Mouse (Mus musculus): ENCODE data around the gene Lrrc71. TPM values are rescaled to one million over a fixed set of nuclear protein-coding genes. Genes with fewer than 3 reads are reported as not detected.

Gene Lrrc71
- polyA plus RNA-seq, 1 experiment = 0.01 TPM

DNA sequence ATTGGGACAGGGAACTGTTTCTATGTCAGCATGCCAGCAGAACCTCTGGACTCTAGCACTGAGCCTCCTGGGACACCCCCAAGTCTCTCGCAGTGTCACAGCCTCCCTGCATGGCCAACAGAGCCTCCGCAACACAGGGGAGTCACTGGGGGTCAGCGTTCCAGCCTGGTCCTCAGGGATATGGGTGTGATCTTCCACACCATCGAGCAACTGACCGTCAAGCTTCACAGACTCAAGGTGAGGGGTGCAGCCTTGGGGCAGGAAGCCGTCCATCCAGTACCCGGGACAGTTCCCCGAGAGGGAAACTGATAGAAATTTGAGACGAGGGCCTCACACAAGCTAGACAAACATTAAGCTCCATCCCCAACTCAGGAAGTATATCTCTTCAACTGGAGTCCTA lies 13.1 kb downstream of the Lrrc71 start:
- H3K4me2 ChIP-seq (ENCODE audit: low read depth) = no peak overlapping the region
- no peak overlapping the region for H3ac ChIP-seq (ENCODE audit: control insufficient read depth, insufficient read length)
- H3K4me3 ChIP-seq = no peak overlapping the region
- TF ChIP-seq REST (IDR thresholded peaks at IDR 0.05; ENCODE audit: insufficient read depth, insufficient read length) (no peak), MYOD1 (IDR thresholded peaks at IDR 0.05; ENCODE audit: control insufficient read depth in 1 of 3, insufficient read length in 2 of 3, low read depth in 2 of 3) (no peak), USF1 (IDR thresholded peaks at IDR 0.05; ENCODE audit: low read depth) (no peak), MAX (IDR thresholded peaks at IDR 0.05; ENCODE audit: low read depth) (no peak), POLR2AphosphoS2 (IDR thresholded peaks at IDR 0.05; ENCODE audit: insufficient read length, low read depth) (no peak), TCF3 (IDR thresholded peaks at IDR 0.05; ENCODE audit: insufficient read length, low read depth) (no peak), E2F4 (IDR thresholded peaks at IDR 0.05; ENCODE audit: insufficient read depth) (no peak)
- H3K27me3 ChIP-seq (ENCODE audit: control insufficient read depth, insufficient read depth, insufficient read length) = no peaks in the 10 kb centered on the region
- no peaks in the 10 kb centered on the region for H3K36me3 ChIP-seq (ENCODE audit: control insufficient read depth, insufficient read depth)
- H3K79me2 ChIP-seq (ENCODE audit: control insufficient read depth, insufficient read depth) = no peaks in the 10 kb centered on the region

- no peak overlapping the region for H3K4me2 ChIP-seq (ENCODE audit: low read depth)
- no peaks in the 10 kb centered on the region for H3K27me3 ChIP-seq (ENCODE audit: control insufficient read depth, insufficient read depth, insufficient read length)
- H3K79me2 ChIP-seq (ENCODE audit: control insufficient read depth, insufficient read depth) = no peaks in the 10 kb centered on the region
- TF ChIP-seq TCF3 (IDR thresholded peaks at IDR 0.05; ENCODE audit: insufficient read length, low read depth) (no peak), SRF (IDR thresholded peaks at IDR 0.05; ENCODE audit: control insufficient read depth, insufficient read length, low read depth) (no peak), REST (IDR thresholded peaks at IDR 0.05; ENCODE audit: insufficient read depth, insufficient read length) (no peak), TCF12 (IDR thresholded peaks at IDR 0.05; ENCODE audit: insufficient read depth, poor library complexity, severe bottlenecking) (no peak), MYOD1 (IDR thresholded peaks at IDR 0.05; ENCODE audit: control insufficient read depth in 1 of 3, insufficient read length in 2 of 3, low read depth in 2 of 3) (no peak), CEBPB (IDR thresholded peaks at IDR 0.05; ENCODE audit: insufficient read depth, poor library complexity, severe bottlenecking) (no peak), MYOG (IDR thresholded peaks at IDR 0.05; ENCODE audit: control insufficient read depth in 1 of 3, insufficient read depth in 1 of 3, insufficient read length in 2 of 3, low read depth in 2 of 3) (no peak), USF1 (IDR thresholded peaks at IDR 0.05; ENCODE audit: low read depth) (no peak), MAX (IDR thresholded peaks at IDR 0.05; ENCODE audit: low read depth) (no peak), E2F4 (IDR thresholded peaks at IDR 0.05; ENCODE audit: insufficient read depth) (no peak), POLR2AphosphoS2 (IDR thresholded peaks at IDR 0.05; ENCODE audit: insufficient read length, low read depth) (no peak), POLR2A (IDR thresholded peaks at IDR 0.05; ENCODE audit: insufficient read length, low read depth) (no peak)
- H3K4me3 ChIP-seq = no peak overlapping the region
- H3K36me3 ChIP-seq (ENCODE audit: control insufficient read depth, insufficient read depth) = peaks cover 4% of the 10 kb centered on the region
- no peak overlapping the region for H3ac ChIP-seq (ENCODE audit: control insufficient read depth, insufficient read length)
These were observed 14.3 kb downstream of the Lrrc71 start for GRCm38 (mm10) chr3:87733984-87734761.

GRCm38 (mm10) chr3:87733098-87733497 lies 15.3 kb downstream of the Lrrc71 start:
- Histone ChIP-seq H3K4me3 (no peak overlapping the region), H3K4me2 (ENCODE audit: low read depth) (no peak overlapping the region), H3K79me2 (ENCODE audit: control insufficient read depth, insufficient read depth) (no peaks in the 10 kb centered on the region), H3K36me3 (ENCODE audit: control insufficient read depth, insufficient read depth) (peaks cover 8% of the 10 kb centered on the region), H3ac (ENCODE audit: control insufficient read depth, insufficient read length) (no peak overlapping the region), H3K27me3 (ENCODE audit: control insufficient read depth, insufficient read depth, insufficient read length) (no peaks in the 10 kb centered on the region)
- no peak for TF ChIP-seq MYOD1 (IDR thresholded peaks at IDR 0.05; ENCODE audit: control insufficient read depth in 1 of 3, insufficient read length in 2 of 3, low read depth in 2 of 3)
- no peak for TF ChIP-seq E2F4 (IDR thresholded peaks at IDR 0.05; ENCODE audit: insufficient read depth)
- TF ChIP-seq TCF3 (IDR thresholded peaks at IDR 0.05; ENCODE audit: insufficient read length, low read depth) = no peak
- TF ChIP-seq POLR2AphosphoS2 (IDR thresholded peaks at IDR 0.05; ENCODE audit: insufficient read length, low read depth) = no peak
- no peak for TF ChIP-seq POLR2A (IDR thresholded peaks at IDR 0.05; ENCODE audit: insufficient read length, low read depth)
- no peak for TF ChIP-seq USF1 (IDR thresholded peaks at IDR 0.05; ENCODE audit: low read depth)
- TF ChIP-seq REST (IDR thresholded peaks at IDR 0.05; ENCODE audit: insufficient read depth, insufficient read length) = no peak
- no peak for TF ChIP-seq MYOG (IDR thresholded peaks at IDR 0.05; ENCODE audit: control insufficient read depth in 1 of 3, insufficient read depth in 1 of 3, insufficient read length in 2 of 3, low read depth in 2 of 3)
- no peak for TF ChIP-seq CEBPB (IDR thresholded peaks at IDR 0.05; ENCODE audit: insufficient read depth, poor library complexity, severe bottlenecking)

GRCm38 (mm10) chr3:87728696-87729095 lies 19.7 kb downstream of the Lrrc71 start:
- Histone ChIP-seq H3K4me2 (ENCODE audit: low read depth) (no peak overlapping the region), H3K79me2 (ENCODE audit: control insufficient read depth, insufficient read depth) (no peaks in the 10 kb centered on the region), H3K27me3 (ENCODE audit: control insufficient read depth, insufficient read depth, insufficient read length) (no peaks in the 10 kb centered on the region), H3K36me3 (ENCODE audit: control insufficient read depth, insufficient read depth) (peaks cover 16% of the 10 kb centered on the region), H3K4me3 (no peak overlapping the region), H3ac (ENCODE audit: control insufficient read depth, insufficient read length) (no peak overlapping the region)
- TF ChIP-seq TCF12 (IDR thresholded peaks at IDR 0.05; ENCODE audit: insufficient read depth, poor library complexity, severe bottlenecking) (no peak), MYOG (IDR thresholded peaks at IDR 0.05; ENCODE audit: control insufficient read depth in 1 of 3, insufficient read depth in 1 of 3, insufficient read length in 2 of 3, low read depth in 2 of 3) (no peak), USF1 (IDR thresholded peaks at IDR 0.05; ENCODE audit: low read depth) (no peak), CEBPB (IDR thresholded peaks at IDR 0.05; ENCODE audit: insufficient read depth, poor library complexity, severe bottlenecking) (no peak), E2F4 (IDR thresholded peaks at IDR 0.05; ENCODE audit: insufficient read depth) (no peak), POLR2AphosphoS2 (IDR thresholded peaks at IDR 0.05; ENCODE audit: insufficient read length, low read depth) (no peak), MAX (IDR thresholded peaks at IDR 0.05; ENCODE audit: low read depth) (no peak), SRF (IDR thresholded peaks at IDR 0.05; ENCODE audit: control insufficient read depth, insufficient read length, low read depth) (no peak), REST (IDR thresholded peaks at IDR 0.05; ENCODE audit: insufficient read depth, insufficient read length) (no peak), MYOD1 (IDR thresholded peaks at IDR 0.05; ENCODE audit: control insufficient read depth in 1 of 3, insufficient read length in 2 of 3, low read depth in 2 of 3) (no peak), POLR2A (IDR thresholded peaks at IDR 0.05; ENCODE audit: insufficient read length, low read depth) (no peak), TCF3 (IDR thresholded peaks at IDR 0.05; ENCODE audit: insufficient read length, low read depth) (no peak)
